Mouse (Mus musculus) kidney, adult 8-10 months (tissue): ENCODE data around the gene Pex5l.

Experiments used
- DNase-seq, 2 experiments: peaks; one replicate each; pipeline ENCODE4 v3.0.0; 2022

Pex5l gene

DNA sequence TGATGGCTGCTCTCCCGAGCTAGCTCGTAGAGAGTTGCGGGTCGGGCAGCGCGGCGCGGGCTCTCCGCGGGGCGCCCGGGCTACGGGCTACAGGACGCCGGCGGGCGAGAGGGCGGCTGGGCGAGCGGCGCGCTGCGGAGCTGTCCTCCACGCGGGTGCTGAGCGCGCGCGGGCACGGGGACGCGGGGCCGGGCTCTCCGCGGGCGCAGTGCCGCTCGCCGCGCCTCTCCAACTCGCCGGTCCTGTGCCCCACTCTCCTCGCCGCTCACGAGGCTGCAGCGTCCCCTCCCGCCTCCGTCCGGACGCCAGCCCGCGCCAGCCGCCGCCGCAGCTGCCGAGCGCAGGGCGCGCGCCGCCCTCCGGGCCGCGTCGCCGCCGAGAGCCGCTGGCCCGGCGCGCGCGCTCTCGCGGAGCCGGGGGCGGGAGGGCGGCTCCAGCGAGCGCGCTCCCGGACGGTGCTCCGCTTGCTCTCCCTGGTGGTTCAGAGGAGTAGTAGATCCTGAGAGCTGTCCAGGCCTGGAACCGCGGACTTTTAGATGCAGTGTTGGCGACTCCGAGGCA, at the start of gene Pex5l:
Gene Pex5l, minus strand, starts transcription at position 347 of the 561 bp plus-strand sequence.
- DNase-seq = peak; percentile 7 to 15

GRCm38 (mm10) chr3:33165186-33165585, 22.1 kb upstream of the Pex5l start:
- DNase-seq = no peak

- DNase-seq = no peak
Measured at GRCm38 (mm10) chr3:33163821-33164220, 20.8 kb upstream of the Pex5l start.

DNA sequence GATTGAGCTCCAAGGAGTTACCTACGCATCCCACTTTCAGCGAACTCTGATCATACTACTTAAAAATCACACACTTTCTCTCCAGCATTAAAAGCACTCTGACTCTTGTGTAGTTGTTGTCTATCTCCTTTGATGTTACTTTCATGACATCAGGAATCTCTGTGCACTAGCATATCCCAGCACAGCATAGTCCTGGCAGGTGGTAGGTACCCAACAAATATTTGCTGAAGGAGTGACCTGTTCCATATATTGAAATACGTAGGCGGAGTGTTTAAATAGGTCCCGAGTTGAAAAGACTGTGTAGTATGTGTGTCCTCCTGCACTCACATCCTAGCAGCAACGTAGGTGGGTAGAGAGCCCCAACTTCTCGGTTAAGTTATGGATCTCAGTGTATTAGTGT, 545 bp upstream of the Pex5l start:
- no peak for DNase-seq

DNA sequence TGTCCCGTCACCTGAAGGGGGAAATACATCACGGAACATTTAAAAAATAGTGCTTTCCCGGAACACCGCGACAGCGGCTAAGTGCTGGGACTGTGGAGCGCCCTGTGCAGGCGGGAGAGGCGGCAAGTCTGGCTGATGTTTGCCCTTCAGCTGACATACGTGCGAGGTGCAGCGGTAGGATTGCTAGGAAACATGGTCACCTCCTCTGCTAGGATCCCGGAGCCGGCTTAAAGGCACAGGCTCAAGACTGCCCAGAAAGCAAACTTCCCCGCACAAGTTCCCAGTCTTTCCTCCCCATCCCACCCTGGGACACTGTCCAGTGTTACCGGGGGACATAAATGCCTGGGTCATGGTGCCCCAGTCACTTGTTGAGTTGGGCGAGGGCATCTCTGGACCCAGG, 649 bp downstream of the Pex5l start:
- peak in 1 of 2 experiments; percentile 1 for DNase-seq

GRCm38 (mm10) chr3:33129944-33130343, 13.1 kb downstream of the Pex5l start:
- no peak for DNase-seq

DNA sequence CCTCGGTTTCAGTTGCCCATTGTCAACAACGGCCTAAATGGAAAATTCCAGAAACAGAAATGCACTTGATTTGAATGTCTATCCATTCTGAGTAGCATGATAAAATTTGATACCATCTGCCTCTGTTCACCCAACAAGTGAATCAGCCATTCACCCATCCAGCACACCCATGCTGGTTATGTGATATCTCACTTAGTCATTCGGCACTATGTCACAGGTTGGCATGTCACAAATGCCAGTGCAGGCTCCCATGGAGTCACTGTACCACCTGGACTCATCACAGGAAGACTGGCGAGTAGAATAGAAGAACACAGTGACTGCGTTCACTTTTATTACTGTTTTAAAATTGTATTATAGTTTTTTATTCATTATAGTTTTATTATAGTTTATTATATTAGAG, 18.3 kb downstream of the Pex5l start:
- DNase-seq = no peak

- no peak for DNase-seq
Measured at GRCm38 (mm10) chr3:33105785-33106184, 37.3 kb downstream of the Pex5l start.

- DNase-seq = no peak
Measured at GRCm38 (mm10) chr3:33103501-33103900, 39.5 kb downstream of the Pex5l start.

DNA sequence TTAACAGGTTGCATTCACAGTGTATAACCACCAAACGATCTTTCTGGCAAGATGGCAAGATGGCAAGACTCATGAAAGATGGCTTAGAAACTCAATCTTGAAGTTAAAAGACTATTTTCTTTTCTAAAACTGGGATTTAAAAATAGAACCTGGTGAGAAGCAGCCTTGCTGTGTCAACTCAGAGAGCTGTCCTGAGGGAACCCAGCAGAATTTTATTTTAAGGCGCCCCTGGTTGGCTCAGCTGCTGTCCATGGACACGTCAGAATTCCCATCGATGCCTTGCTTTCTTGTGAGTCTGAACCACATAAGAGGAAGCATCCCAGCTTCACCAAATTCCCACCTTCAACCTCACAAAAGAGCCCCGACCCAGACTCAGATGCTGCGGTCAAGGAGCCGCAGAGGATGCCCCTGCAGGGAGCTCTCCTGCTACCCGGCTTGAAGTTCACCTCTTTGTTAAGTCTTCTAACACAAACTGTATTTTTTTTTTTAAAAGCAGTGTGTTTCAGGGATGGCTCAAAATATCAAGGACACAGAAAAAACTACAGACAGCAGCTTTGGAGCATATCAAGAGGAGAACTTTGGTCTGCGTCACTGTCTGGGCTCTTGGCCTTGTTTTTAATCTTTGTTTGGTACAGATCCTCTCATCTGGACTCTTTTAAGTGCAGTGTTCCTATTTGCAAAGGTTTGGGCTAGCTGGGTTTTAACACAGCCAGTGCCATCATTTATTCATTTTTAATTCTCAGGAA, 44.3 kb downstream of the Pex5l start:
- DNase-seq = no peak

- DNase-seq = peak; percentile 9 to 33
Measured at GRCm38 (mm10) chr3:33093646-33094045, 49.4 kb downstream of the Pex5l start.

GRCm38 (mm10) chr3:33090001-33090400, 53.0 kb downstream of the Pex5l start:
- peak in 1 of 2 experiments; percentile 1 for DNase-seq

DNA sequence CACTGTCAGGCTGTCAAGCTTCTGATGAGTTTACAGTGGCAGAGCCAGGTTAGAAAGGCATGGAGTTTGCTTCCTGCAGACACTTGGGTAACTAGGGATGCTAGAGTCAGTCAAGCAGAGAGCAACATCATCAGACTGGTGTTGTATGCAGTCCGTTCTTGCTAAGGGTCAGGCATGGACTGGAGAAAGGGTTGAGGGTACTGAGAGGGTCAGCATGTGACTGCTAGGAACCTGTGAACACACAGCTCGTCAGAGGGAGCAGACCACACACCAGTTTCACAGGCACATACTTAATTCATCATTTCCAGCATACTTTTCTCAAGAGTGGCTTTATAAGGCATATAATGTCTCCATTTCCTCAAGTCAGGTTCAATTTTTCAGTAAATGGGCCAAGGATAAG, 53.6 kb downstream of the Pex5l start:
- no peak for DNase-seq

GRCm38 (mm10) chr3:33088276-33088675, 54.8 kb downstream of the Pex5l start:
- DNase-seq = no peak

- no peak for DNase-seq
Measured at GRCm38 (mm10) chr3:33082806-33083338, 60.2 kb downstream of the Pex5l start.

GRCm38 (mm10) chr3:33081793-33082192, 61.3 kb downstream of the Pex5l start:
- no peak for DNase-seq

GRCm38 (mm10) chr3:33079658-33080057, 63.4 kb downstream of the Pex5l start:
- no peak for DNase-seq

DNA sequence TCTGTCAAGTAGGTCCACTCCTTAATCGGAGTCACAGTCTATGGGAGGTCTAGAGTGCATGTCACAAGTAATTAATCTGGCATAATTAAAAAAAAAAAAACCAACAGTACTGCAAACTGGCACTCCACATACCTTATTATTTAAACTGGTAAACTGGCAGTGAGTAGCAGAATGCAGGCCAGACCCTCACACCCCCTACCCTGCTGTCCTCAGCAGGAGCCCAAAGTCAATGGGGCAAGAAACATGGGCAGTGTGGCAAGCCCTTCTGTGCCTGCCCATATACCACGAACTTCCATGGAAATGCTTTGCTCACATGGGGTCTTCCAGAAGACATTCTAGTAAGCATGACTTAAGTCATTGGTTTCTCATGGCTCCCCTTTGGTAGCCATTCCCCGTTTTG, 63.9 kb downstream of the Pex5l start:
- no peak for DNase-seq

DNA sequence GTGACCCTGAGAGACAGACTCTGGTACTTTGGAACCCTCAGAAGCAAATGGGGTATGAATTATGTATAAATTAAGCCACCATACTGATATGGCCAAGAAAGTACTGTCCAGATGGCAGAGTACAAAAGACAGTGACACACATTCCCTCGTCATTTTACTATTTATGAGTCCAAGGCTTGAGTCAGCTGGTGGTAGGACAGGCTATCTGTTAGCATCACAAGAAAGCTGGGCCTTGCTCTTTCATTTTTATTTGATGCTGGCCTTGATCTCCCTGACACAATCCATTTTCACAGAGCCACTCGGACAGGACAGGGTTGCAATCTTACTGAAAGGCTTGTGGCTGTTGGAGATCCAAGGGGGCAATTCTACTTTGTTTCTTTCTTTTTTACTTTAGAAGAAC, 67.4 kb downstream of the Pex5l start:
- DNase-seq = no peak

DNA sequence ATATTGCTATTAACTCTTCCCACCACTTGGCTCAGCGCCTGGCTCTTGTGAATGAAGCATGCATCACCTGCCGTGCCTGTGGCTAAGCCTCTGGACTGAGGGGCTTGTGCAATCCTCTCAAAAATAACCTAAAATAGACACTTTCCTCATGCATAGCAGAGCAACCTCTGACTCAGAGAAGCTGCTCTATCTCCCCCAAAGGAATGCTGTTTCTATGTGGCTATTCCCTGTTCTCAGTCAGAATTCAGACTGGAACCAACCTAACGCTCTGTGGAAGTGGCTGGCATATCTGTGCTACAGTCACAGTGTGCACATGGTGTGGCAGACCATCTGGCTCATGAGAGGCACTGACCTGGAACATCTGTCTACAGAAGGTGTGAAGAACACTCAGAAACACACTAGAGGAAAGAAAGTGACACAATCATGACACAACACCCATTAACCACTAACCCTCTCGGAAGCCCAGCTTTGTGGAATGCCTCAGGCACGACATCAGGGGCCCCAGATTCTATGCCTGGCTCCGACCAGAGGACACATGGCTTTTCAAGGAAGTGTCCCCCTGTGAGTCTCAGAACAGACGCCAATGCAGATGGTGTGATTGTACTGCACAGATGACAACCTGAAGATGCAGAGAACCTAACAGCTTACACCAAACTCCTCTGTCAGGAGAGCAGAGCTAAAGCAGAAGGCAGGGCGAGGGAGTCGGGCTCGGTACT, 68.6 kb downstream of the Pex5l start:
- DNase-seq = no peak

DNA sequence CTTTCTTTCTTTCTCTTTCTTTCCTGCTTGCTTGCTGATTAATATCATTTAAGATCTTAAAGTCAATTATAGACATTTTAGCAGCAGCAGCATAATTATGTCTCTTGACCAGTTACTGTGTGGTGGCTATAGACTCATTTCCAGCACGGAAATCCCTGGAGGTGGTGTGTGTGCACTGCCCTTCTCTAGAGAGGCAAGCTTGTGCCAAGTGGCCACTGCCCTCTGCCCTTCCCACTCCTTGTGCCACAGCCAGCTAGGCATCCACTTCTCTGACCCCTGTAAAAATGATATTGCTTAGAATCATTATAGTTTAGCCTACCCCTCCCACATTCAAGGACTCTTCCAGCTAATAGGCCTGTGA, 69.2 kb downstream of the Pex5l start:
- DNase-seq = no peak

DNA sequence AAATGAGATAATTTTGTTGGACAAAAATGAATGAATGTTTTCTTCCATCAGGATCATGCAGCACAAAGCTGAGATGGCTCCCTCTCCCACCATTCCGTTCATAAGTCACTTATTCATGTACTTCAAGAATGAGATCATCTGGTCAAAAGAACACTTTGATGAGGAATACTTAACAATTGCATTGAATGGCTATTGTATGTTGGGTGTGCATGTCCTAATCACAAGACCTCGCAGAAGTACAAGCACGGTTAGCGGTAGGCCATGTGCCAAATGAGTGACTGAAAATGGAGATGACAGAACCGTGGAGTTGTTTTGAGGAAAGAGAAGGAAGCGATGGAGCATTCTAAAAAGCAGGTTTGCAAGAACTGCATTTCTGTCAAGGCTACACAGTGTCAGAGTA, 72.3 kb downstream of the Pex5l start:
- no peak for DNase-seq

GRCm38 (mm10) chr3:33068146-33068545, 74.9 kb downstream of the Pex5l start:
- DNase-seq = no peak

DNA sequence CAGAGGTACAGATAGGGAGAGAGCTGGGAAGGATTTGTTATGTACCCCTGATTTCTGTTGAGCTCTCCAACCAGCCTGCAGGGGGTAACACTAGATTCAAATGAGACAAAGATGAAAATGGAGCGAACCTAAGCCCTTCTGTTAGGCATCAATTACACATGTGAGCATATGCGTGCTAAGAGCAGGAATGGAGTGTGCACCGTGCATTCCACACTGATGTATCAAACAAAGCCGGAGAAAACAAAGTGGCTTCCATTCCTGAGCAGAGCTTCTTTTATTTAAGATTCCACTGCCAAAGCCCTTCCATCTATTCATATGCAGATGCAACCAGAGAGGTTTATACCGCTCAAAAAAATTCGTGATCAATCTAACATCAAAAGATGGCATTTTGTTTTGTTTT, 79.5 kb downstream of the Pex5l start:
- no peak for DNase-seq
